Mouse (Mus musculus): ENCODE measurements at regions not wholly inside any gene's neighbourhood (a gene's known extent, or its start where the extent isn't known, plus 50 kb on each side); places are given as distances from the start of the nearest gene placed in this dataset.

- no peak for TF ChIP-seq EP300 (IDR thresholded peaks at IDR 0.05; ENCODE audit: insufficient read depth, low read depth, low read length)
- no peak for TF ChIP-seq CTCF (IDR thresholded peaks at IDR 0.05; ENCODE audit: low read depth, low read length)
- no peak for TF ChIP-seq POLR2A (IDR thresholded peaks at IDR 0.05; ENCODE audit: insufficient read depth, low read length)
These were observed 213.1 kb upstream of the Mctp2 start for GRCm38 (mm10) chr7:72519359-72520115.
